Mouse (Mus musculus) CD4-positive helper T cell, adult 2 months (primary cell): Measurements from ENCODE around the gene Gm2022.
A peak's percentile ranks its signal among the peaks of the same experiment; 100 is the strongest.
"Not testable (repeated sequence)": the region's sequence is repeated elsewhere in the genome, so short reads cannot be mapped to it uniquely, and the experiment has no call there.

Experiments
- DNase-seq: peaks from one replicate; pipeline ENCODE4 v3.0.0-alpha.2; 2012; ENCODE audit warnings: low read depth, missing footprints, low spot score

Gene Gm2022

GRCm38 (mm10) chr12:87895070-87895469, at the start of gene Gm2022:
Gene Gm2022, plus strand, starts transcription at chr12:87895370.
- not testable (repeated sequence) for DNase-seq

GRCm38 (mm10) chr12:87850657-87851056, 44.5 kb upstream of the Gm2022 start:
- not testable (repeated sequence) for DNase-seq

GRCm38 (mm10) chr12:87856067-87856466, 39.1 kb upstream of the Gm2022 start:
- DNase-seq = not testable (repeated sequence)

GRCm38 (mm10) chr12:87861740-87862692, 33.2 kb upstream of the Gm2022 start:
- peak; percentile 5 for DNase-seq

GRCm38 (mm10) chr12:87863638-87864037, 31.5 kb upstream of the Gm2022 start:
- DNase-seq = not testable (repeated sequence)

- DNase-seq = not testable (repeated sequence)
Observed at GRCm38 (mm10) chr12:87864048-87864447, 31.1 kb upstream of the Gm2022 start.

- DNase-seq = not testable (repeated sequence)
Observed at GRCm38 (mm10) chr12:87873772-87874171, 21.4 kb upstream of the Gm2022 start, which contains the start of gene Gm2016. Gene Gm2016, plus strand, starts transcription at chr12:87874072.

- not testable (repeated sequence) for DNase-seq
Observed at GRCm38 (mm10) chr12:87919721-87920120, 24.6 kb downstream of the Gm2022 start, which contains the start of gene Gm2035. Gene Gm2035, minus strand, starts transcription at chr12:87919857.
